Mouse (Mus musculus): ENCODE results near the gene Pld2. TPM values are rescaled to one million over a fixed set of nuclear protein-coding genes. Genes with fewer than 3 reads are reported as not detected.
"Not testable (repeated sequence)": the region's sequence is repeated elsewhere in the genome, so short reads cannot be mapped to it uniquely, and the experiment has no call there.

Gene Pld2
- total RNA-seq, 2 experiments from 2014 or later = 0.23 TPM; not detected in 1

GRCm38 (mm10) chr11:70570614-70571013 lies 30.8 kb downstream of the Pld2 start:
- ATAC-seq (replicated peaks; ENCODE audit: low FRiP score, poor library complexity, severe bottlenecking) = not testable (repeated sequence)

DNA sequence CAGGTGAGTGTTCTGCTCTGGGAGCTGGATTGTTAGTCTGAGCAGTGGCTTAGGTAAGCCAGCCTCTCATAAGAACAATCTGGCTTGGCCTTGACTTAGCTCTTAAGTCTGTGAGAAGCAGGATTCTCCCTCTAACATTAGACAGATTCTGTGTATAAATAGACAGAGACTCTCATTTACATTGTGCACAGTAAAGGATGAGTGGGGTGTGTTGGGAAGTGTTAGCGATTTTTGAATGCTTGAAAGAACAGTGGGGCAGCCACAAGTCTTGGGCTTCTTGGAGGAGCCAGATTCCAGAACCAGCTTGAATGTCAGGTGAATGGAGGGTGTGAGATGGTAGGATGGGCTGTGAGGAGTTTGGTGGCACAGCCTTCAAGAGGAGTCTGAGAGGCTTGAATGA lies 31.8 kb downstream of the Pld2 start:
- no peak for ATAC-seq (replicated peaks; ENCODE audit: low FRiP score, poor library complexity, severe bottlenecking)

DNA sequence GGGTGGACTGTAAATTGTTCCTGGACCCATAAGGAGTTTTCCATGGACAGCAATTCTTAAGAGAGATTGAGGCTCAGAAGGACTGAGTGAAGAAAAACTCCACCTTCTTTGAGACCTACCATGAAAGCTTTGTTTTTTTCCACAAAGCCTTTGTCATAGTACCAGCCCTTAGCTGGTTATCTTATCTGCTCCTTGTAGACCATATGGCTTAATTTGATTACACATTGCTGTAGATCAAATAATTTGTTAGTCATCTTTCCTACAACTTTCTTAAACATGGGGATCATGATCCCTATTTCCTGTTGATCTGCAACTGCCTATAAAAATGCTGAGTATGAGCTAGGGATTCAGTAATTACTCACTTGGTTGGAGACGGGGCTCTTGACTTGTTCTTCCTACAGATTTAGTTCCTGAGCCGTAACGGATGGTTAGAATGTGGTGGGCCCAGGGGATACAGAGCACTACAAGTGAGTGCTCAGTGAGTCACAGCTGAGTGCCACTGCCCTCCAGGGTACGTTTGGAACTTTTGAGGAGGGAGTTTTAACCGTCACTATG lies 32.6 kb downstream of the Pld2 start:
- no peak for ATAC-seq (replicated peaks; ENCODE audit: low FRiP score, poor library complexity, severe bottlenecking)

GRCm38 (mm10) chr11:70573872-70574271 lies 34.0 kb downstream of the Pld2 start:
- no peak for ATAC-seq (replicated peaks; ENCODE audit: low FRiP score, poor library complexity, severe bottlenecking)

DNA sequence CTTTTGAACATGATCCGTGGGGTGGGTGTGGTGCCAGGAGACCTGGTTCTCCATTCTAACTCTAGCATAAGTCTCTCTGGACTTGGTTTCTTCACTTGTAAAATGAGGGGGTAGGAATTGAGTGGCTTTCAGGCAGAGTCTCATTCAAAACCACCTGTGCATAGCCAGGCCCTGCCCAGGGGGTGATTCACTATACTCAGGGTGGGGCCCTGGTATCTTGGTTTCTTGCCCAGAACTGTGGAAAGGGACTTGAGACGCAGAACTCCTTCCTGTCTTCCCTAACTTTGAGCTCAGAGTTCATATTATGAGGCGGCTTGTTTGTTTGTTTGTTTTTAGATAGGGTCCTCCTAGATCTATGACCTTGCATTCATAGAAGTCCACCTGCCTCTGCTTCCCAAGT lies 37.3 kb downstream of the Pld2 start:
- no peak for ATAC-seq (replicated peaks; ENCODE audit: low FRiP score, poor library complexity, severe bottlenecking)

- ATAC-seq (replicated peaks; ENCODE audit: low FRiP score, poor library complexity, severe bottlenecking) = no peak
Observed at GRCm38 (mm10) chr11:70578962-70579361, 39.1 kb downstream of the Pld2 start.

DNA sequence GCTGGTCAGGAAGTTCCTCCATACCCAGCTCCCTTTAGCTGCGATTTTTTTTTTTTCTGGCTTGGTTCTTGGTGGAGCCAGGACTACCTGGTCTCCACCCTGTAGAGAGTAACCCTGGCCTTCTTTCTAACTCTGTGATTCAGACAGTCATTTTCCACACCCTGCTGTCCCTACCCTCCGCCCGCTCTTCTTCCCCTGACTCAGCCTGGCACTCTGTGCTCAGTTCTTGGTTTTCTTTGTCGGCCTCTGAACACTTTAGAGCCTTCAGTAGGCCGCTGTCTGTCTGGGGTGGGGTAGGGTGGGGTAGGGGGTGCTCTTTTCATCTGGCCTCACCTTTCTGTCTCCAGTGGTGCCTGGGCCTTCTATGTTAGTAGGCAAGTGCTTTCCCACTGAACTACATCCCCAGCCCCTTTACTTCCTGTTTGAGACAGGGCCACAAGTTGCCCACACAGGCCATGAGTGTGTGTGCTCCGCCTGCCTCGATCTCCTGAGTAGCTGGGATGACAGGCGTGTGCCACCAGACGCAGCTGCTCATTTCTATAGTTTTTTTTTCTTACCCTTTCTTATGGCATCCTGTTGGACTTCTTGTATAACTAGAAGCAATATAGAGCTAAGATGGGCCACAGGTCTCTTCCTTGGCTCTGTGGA lies 40.0 kb downstream of the Pld2 start:
- ATAC-seq (replicated peaks; ENCODE audit: low FRiP score, poor library complexity, severe bottlenecking) = no peak

DNA sequence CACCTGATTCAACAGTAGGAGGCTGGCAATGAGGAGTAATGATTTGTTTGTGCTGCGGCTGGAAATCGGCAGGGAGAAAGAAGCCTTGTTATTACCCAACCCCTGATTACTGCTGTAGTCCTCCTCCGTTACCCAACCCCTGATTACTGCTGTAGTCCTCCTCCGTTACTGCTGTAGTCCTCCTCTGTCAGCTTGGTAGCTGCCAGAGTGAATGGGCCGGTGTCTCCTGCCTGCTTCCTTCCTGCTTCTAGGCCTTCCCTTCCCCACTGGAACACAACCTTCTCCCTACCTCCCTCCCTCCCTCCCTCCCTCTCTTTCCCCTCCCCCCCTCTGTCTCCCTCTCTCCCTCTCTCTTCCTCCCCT lies 40.5 kb downstream of the Pld2 start:
- ATAC-seq (replicated peaks; ENCODE audit: low FRiP score, poor library complexity, severe bottlenecking) = no peak

DNA sequence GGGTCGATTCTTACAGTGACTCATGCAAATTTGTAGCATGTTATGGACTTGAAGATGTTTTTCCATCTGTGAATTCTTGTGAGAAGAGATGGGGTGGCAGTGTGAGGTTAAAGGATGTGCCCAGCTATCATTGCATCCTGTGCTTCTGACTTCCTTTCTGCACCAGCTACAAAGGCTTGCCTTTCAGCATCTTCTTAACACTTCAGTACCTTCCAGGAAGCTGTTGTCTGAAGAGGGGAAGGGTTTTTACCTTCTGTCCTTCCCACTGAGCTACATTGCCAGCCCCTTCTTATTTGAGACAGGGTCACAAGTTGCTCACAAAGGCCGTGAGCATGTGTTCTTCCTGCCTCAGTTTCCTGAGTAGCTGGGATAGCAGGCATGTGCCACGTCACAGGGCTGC lies 41.1 kb downstream of the Pld2 start:
- no peak for ATAC-seq (replicated peaks; ENCODE audit: low FRiP score, poor library complexity, severe bottlenecking)

DNA sequence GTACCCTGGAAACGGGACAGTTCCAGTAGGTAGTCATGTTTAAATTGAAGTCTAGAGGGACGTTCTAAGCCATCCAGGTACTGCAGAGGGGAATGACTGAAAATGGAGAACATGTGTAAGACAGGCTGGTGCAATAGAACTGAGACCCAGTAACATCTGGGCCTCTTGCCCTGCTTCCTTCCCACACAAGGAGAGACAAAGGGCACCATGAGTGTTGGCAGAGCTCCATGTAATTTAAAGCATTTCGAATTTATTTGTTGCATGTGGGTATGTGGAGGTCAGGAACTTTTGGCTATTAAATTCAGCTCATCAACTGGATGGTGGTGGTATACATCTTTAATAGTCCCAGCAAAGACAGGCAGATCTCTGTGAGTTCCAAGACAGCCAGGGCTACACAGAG lies 42.3 kb downstream of the Pld2 start:
- no peak for ATAC-seq (replicated peaks; ENCODE audit: low FRiP score, poor library complexity, severe bottlenecking)

GRCm38 (mm10) chr11:70583022-70583714 lies 43.3 kb downstream of the Pld2 start:
- no peak for ATAC-seq (replicated peaks; ENCODE audit: low FRiP score, poor library complexity, severe bottlenecking)

DNA sequence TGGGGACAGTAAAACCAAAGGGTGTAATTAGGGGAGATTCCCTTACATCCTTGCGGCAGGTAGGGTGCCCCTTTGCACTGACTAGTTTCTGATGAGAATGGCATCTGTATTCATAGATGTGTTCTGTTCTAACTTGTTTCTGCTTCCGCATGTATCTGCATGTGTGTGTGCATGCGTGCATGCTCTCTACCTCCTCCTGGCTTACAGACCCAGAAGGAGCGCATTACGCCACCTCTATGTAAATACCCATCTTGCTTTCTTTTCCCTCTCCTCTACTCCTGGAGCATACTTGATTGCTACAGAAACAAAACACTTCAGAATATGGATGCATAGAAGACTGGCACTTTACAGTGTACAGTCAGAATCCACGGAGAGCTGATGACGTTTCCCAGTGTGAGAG lies 43.9 kb downstream of the Pld2 start:
- ATAC-seq (replicated peaks; ENCODE audit: low FRiP score, poor library complexity, severe bottlenecking) = no peak

DNA sequence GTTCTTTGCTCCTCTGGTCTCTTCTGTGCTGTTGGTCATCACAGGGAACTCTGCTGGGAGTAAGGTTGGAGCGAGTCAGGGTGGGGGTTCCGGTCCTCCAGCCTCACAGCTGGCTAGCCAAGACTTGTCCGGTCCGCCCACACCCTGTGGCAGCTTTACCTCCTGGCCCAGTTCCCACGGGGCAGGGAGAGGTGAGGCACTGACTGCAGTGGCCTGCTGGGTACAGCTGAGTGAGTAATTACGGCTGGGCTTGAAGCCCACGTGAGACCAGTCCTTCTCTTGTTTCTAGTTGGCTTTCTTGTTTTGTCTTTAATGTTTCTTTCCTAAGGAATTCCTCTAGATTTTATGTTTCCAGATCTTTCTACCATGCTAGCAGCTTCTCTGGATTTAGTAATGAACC lies 45.6 kb downstream of the Pld2 start:
- ATAC-seq (replicated peaks; ENCODE audit: low FRiP score, poor library complexity, severe bottlenecking) = no peak

DNA sequence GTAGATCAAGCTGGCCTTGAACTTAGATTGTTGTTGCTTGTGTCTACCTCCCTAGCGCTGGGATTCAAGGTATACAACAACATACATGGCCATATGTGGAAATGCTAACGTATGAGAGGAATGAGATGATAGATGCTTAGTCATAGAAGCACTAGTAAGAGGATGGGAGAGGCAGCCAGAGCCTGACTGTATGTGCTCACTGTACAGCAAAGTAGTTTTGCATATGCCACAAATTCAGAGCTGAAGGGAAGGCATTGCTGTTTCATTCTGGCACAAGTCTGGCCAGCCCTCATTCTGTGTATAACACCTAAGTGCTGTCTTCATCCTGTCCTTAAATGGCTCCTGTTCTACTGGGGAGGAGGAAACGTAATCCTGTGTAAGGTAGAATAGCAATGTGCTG lies 46.4 kb downstream of the Pld2 start:
- ATAC-seq (replicated peaks; ENCODE audit: low FRiP score, poor library complexity, severe bottlenecking) = no peak

DNA sequence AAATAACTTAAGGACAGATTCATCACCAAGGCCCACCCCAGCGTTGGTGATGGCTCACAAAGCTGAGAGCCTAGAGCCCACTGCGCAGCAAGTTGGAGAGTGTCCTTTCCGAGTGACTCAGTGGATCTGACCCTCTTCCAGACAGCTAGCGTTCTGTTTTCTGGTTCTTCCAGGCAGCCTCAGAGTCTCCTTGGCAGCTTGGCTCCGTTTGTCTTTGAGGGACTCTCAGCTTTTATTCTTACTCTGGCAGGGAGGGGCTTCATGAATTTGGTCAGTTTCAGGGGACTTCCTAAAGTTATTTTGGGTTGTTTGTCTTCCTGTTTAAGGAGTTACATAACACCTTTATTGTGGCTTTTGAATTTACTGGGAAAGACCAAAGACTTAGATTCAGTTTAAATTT lies 47.1 kb downstream of the Pld2 start:
- no peak for ATAC-seq (replicated peaks; ENCODE audit: low FRiP score, poor library complexity, severe bottlenecking)

DNA sequence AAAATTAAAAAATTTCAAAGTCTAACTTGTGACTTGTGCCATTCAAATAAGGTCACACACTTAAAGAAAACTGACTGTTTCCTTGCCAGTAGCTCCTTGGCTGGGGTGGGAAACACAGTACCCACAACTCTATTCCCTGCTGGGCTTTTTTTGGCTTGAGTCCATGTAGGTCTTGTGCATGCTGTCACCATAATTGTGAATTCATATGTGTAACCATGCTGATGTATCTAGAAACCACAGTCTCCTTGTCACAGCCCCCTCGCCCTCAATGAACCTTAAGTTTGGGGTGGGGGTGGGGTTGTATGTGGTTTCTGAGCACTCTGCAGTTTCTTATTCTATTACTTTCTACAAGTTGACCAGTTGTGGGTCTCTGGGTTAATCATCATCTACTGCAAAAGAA lies 51.9 kb downstream of the Pld2 start:
- no peak for ATAC-seq (replicated peaks; ENCODE audit: low FRiP score, poor library complexity, severe bottlenecking)

GRCm38 (mm10) chr11:70594253-70594989 lies 54.6 kb downstream of the Pld2 start:
- ATAC-seq (replicated peaks; ENCODE audit: low FRiP score, poor library complexity, severe bottlenecking) = no peak

- no peak for ATAC-seq (replicated peaks; ENCODE audit: low FRiP score, poor library complexity, severe bottlenecking)
Observed at GRCm38 (mm10) chr11:70595638-70596037, 55.8 kb downstream of the Pld2 start.

DNA sequence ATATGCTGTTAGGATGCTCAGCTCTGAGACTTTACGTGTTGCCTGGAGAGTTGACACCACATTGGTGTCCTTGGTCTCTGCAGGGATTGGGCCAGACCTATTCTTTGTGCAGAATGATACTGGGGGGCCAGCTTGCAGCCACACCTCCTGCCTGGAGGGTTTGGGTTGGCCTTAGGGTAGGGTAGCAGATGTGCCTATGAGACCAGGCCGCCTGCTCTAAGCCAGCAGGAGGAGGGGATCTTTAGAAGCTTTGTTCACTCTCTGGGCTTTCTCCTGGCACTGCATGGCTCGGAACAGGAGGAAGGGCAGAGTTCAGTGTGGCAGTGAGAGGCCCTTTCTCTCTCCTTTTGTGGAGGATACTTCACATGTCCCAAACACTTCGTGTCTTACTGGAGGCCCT lies 56.2 kb downstream of the Pld2 start:
- ATAC-seq (replicated peaks; ENCODE audit: low FRiP score, poor library complexity, severe bottlenecking) = no peak

DNA sequence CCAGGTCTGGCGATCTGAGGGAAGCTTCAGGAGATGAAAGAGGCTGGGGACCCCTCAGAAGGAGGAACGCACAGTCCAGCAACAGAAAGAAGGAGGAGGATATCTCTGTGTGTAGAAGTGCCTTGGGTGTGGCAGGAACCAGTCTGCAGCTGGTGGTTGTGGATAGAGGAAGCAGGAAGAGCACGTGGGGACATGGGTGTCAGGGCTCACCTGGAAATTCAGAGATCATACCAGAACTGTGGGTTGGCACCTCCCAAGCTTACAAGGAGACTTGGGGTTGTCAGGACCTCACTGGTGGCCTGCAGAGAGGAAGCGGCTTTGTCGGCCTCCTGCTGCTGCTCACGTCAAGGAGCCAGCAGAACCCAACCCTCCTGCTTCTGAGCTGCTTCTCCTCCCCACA lies 57.4 kb downstream of the Pld2 start:
- no peak for ATAC-seq (replicated peaks; ENCODE audit: low FRiP score, poor library complexity, severe bottlenecking)

DNA sequence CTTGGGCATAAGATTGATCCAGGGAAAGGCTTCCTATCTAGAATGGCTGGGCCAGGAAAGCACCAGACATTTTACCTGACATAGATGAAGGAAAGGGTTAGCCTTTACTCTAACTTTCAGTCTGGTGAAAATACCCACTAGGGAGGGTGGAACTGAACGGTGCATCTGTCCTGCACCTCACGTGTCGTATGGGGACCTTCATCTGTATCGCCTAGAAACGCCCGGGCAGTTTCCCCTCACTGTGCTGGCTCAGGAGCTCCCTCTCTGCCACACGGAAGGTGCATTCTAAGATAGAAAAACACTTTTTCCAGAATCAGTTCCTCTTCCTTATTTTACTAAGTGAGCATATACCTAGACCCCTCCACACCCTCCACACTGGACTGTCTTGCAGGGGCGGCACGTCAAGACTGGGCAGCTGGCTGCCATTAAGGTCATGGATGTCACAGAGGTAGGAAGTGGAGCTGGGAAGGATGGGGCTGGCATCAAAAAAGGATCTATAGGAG lies 58.6 kb downstream of the Pld2 start:
- ATAC-seq (replicated peaks; ENCODE audit: low FRiP score, poor library complexity, severe bottlenecking) = no peak
